Comparison of ENCODE assay signal across 29 mouse cellular contexts in genomic region chr2:19871881-19872280, GRCm38 (mm10). TPM values are rescaled to one million over a fixed set of nuclear protein-coding genes. Genes with fewer than 3 reads are reported as not detected.
DNase-seq lines count a peak whose midpoint lies in the region; ATAC-seq and TF ChIP-seq lines count a peak whose summit lies in the region.
"Had no signal": no experiment of that assay in that cellular context is flagged by ENCODE, and none has a peak within 500 bp of the region (broad histone marks: within the 10 kb centered on the region; RNA-seq: fewer than 3 reads in every experiment).

No protein-coding gene starts in this region.

- H3K9me3 ChIP-seq in forebrain, embryonic 14.5 days (replicated peaks; ENCODE audit: control insufficient read depth, low read length), result no peaks in the 10 kb centered on the region
- no peaks in the 10 kb centered on the region for H3K9me3 ChIP-seq in forebrain, embryonic 15.5 days
- no peaks in the 10 kb centered on the region for H3K9me3 ChIP-seq in kidney, embryonic 14.5 days (ENCODE audit: control insufficient read depth, low read length)
- no peaks in the 10 kb centered on the region for H3K9me3 ChIP-seq in stomach, postnatal 0 days (ENCODE audit: control insufficient read depth, low read length)
- H3K9me3 ChIP-seq: embryonic facial prominence, embryonic 13.5 days; heart, embryonic 10.5 days; heart, embryonic 15.5 days; hindbrain, embryonic 15.5 days; neural tube, embryonic 15.5 days; stomach, embryonic 15.5 days had no signal

- H3K36me3 ChIP-seq in forebrain, embryonic 14.5 days (ENCODE audit: control insufficient read depth, insufficient read depth, low read length), result no peaks in the 10 kb centered on the region
- no peaks in the 10 kb centered on the region for H3K36me3 ChIP-seq in forebrain, embryonic 15.5 days
- no peaks in the 10 kb centered on the region for H3K36me3 ChIP-seq in kidney, embryonic 14.5 days (ENCODE audit: control insufficient read depth, insufficient read depth, low read length)
- H3K36me3 ChIP-seq in stomach, postnatal 0 days (ENCODE audit: control insufficient read depth, insufficient read depth, low read length), result no peaks in the 10 kb centered on the region
- H3K36me3 ChIP-seq: embryonic facial prominence, embryonic 13.5 days; heart, embryonic 10.5 days; heart, embryonic 15.5 days; hindbrain, embryonic 15.5 days; neural tube, embryonic 15.5 days; stomach, embryonic 15.5 days had no signal

- no peak for ATAC-seq in forebrain, embryonic 14.5 days
- no peak for ATAC-seq in forebrain, embryonic 15.5 days (replicated peaks)
- no peak for ATAC-seq in kidney, embryonic 14.5 days (ENCODE audit: low FRiP score, low TSS enrichment)
- ATAC-seq in stomach, postnatal 0 days (ENCODE audit: low FRiP score, low TSS enrichment), result no peak
- ATAC-seq: CD4-positive, CD25-positive, alpha-beta regulatory T cell, adult 4 months had no signal

- WGBS in forebrain, embryonic 14.5 days, result 78% methylated on average over 1 of the region's 1 CpGs
- 74% methylated on average over 1 of the region's 1 CpGs for WGBS in forebrain, embryonic 15.5 days
- WGBS in kidney, embryonic 14.5 days, result 90% methylated on average over 1 of the region's 1 CpGs
- 61% methylated on average over 1 of the region's 1 CpGs for WGBS in stomach, postnatal 0 days

- no peak overlapping the region for H3K4me3 ChIP-seq in forebrain, embryonic 14.5 days (ENCODE audit: low read depth, low read length)
- H3K4me3 ChIP-seq in forebrain, embryonic 15.5 days, result no peak overlapping the region
- H3K4me3 ChIP-seq in kidney, embryonic 14.5 days (ENCODE audit: low read length), result no peak overlapping the region
- H3K4me3 ChIP-seq in stomach, postnatal 0 days (ENCODE audit: low read depth, low read length), result no peak overlapping the region
- H3K4me3 ChIP-seq: embryonic facial prominence, embryonic 13.5 days; erythroblast, embryonic 14.5 days; heart, embryonic 10.5 days; heart, embryonic 15.5 days; hindbrain, embryonic 15.5 days; neural tube, embryonic 15.5 days; stomach, embryonic 15.5 days had no signal

- peak; percentile 44 for DNase-seq in forebrain, embryonic 14.5 days (ENCODE audit: low spot score)
- DNase-seq in kidney, postnatal 14 days, result peak; percentile 3
- DNase-seq in lung, postnatal 10 days, result peak; percentile 17
- DNase-seq in lung, adult 18-20 months, result no peak
- DNase-seq in stomach, postnatal 0 days (ENCODE audit: low spot score), result no peak
- DNase-seq: adrenal gland, postnatal 14 days; cerebellum, adult 11-12 months; cerebellum, postnatal 25 days; embryo, embryonic 11 days; gastrocnemius, postnatal 14 days; kidney, adult 18-20 months; kidney, postnatal 10 days; layer of hippocampus, adult 9-11 months; midbrain, embryonic 14.5 days; retina, postnatal 1 day; right cerebral cortex, postnatal 14 days; thymus, postnatal 14 days had no signal

- no peak for TF ChIP-seq EP300 in stomach, postnatal 0 days (optimal IDR thresholded peaks at IDR 0.05)

- H3K27ac ChIP-seq in forebrain, embryonic 14.5 days (ENCODE audit: low read depth, low read length), result no peak overlapping the region
- no peak overlapping the region for H3K27ac ChIP-seq in forebrain, embryonic 15.5 days (replicated peaks)
- H3K27ac ChIP-seq in kidney, embryonic 14.5 days (ENCODE audit: low read depth, low read length), result no peak overlapping the region
- H3K27ac ChIP-seq in stomach, postnatal 0 days (replicated peaks), result no peak overlapping the region
- H3K27ac ChIP-seq: embryonic facial prominence, embryonic 13.5 days; heart, embryonic 10.5 days; heart, embryonic 15.5 days; hindbrain, embryonic 15.5 days; macrophage; neural tube, embryonic 15.5 days; stomach, embryonic 15.5 days had no signal

- no peaks in the 10 kb centered on the region for H3K27me3 ChIP-seq in forebrain, embryonic 14.5 days (replicated peaks; ENCODE audit: control insufficient read depth, insufficient read depth, low read length)
- no peaks in the 10 kb centered on the region for H3K27me3 ChIP-seq in forebrain, embryonic 15.5 days
- no peaks in the 10 kb centered on the region for H3K27me3 ChIP-seq in kidney, embryonic 14.5 days (ENCODE audit: control insufficient read depth, insufficient read depth, low read length)
- H3K27me3 ChIP-seq in stomach, postnatal 0 days (ENCODE audit: control insufficient read depth, insufficient read depth, low read length), result no peaks in the 10 kb centered on the region
- H3K27me3 ChIP-seq: embryonic facial prominence, embryonic 13.5 days; heart, embryonic 15.5 days; hindbrain, embryonic 15.5 days; neural tube, embryonic 15.5 days; stomach, embryonic 15.5 days had no signal

- no peak overlapping the region for H3K9ac ChIP-seq in forebrain, embryonic 14.5 days (ENCODE audit: low read length)
- no peak overlapping the region for H3K9ac ChIP-seq in forebrain, embryonic 15.5 days (replicated peaks)
- no peak overlapping the region for H3K9ac ChIP-seq in kidney, embryonic 14.5 days (ENCODE audit: low read depth, low read length)
- H3K9ac ChIP-seq in stomach, postnatal 0 days (ENCODE audit: low read length), result no peak overlapping the region
- H3K9ac ChIP-seq: embryonic facial prominence, embryonic 13.5 days; heart, embryonic 15.5 days; hindbrain, embryonic 15.5 days; neural tube, embryonic 15.5 days; stomach, embryonic 15.5 days had no signal

- no peak overlapping the region for H3K4me2 ChIP-seq in forebrain, embryonic 14.5 days (ENCODE audit: low read length)
- no peak overlapping the region for H3K4me2 ChIP-seq in forebrain, embryonic 15.5 days (replicated peaks)
- no peak overlapping the region for H3K4me2 ChIP-seq in kidney, embryonic 14.5 days (replicated peaks; ENCODE audit: low read depth, low read length)
- no peak overlapping the region for H3K4me2 ChIP-seq in stomach, postnatal 0 days (replicated peaks; ENCODE audit: low read depth)
- H3K4me2 ChIP-seq: embryonic facial prominence, embryonic 13.5 days; heart, embryonic 15.5 days; hindbrain, embryonic 15.5 days; liver, embryonic 11.5 days; neural tube, embryonic 15.5 days; stomach, embryonic 15.5 days had no signal

- no peak for TF ChIP-seq CTCF in stomach, postnatal 0 days (IDR thresholded peaks at IDR 0.05; ENCODE audit: low read depth)

- H3K4me1 ChIP-seq in forebrain, embryonic 14.5 days (ENCODE audit: control insufficient read depth, insufficient read depth, low read length), result no peaks in the 10 kb centered on the region
- no peaks in the 10 kb centered on the region for H3K4me1 ChIP-seq in forebrain, embryonic 15.5 days
- H3K4me1 ChIP-seq in kidney, embryonic 14.5 days (ENCODE audit: control insufficient read depth, insufficient read depth, low read length), result no peaks in the 10 kb centered on the region
- no peaks in the 10 kb centered on the region for H3K4me1 ChIP-seq in stomach, postnatal 0 days (replicated peaks; ENCODE audit: control insufficient read depth, insufficient read depth)
- H3K4me1 ChIP-seq: embryonic facial prominence, embryonic 13.5 days; heart, embryonic 10.5 days; heart, embryonic 15.5 days; hindbrain, embryonic 15.5 days; neural tube, embryonic 15.5 days; stomach, embryonic 15.5 days had no signal

RNA-seq across cellular contexts. Expression of gene Etl4, which starts 37.7 kb away (rescaled TPM):
- polyA plus RNA-seq in forebrain, embryonic 14.5 days (2014; fragmentation: Nextera tagmentation; extraction: Ambion mirVana), result 13.6 and 14.7 TPM in 2 replicates
- 15.7 and 18.3 TPM in 2 replicates for polyA plus RNA-seq in forebrain, embryonic 15.5 days (2015; fragmentation: Nextera tagmentation; extraction: Ambion mirVana)
- polyA plus RNA-seq in kidney, embryonic 14.5 days (2014; fragmentation: Nextera tagmentation; extraction: Ambion mirVana), result 57.8 and 93.8 TPM in 2 replicates
- polyA plus RNA-seq in stomach, postnatal 0 days (2015; fragmentation: Nextera tagmentation; extraction: Ambion mirVana), result 12.4 and 13.8 TPM in 2 replicates
- polyA plus RNA-seq: CD4-positive, CD25-positive, alpha-beta regulatory T cell, adult 4 months; erythroblast, embryonic 14.5 days had no signal

Comparison
In these comparisons a context has a peak if more than half of its experiments do, and no peak if none do; other contexts are left out.
1. DNase-seq: peak in forebrain, embryonic 14.5 days (single experiment), kidney, postnatal 14 days (single experiment) and lung, postnatal 10 days (single experiment); none in lung, adult 18-20 months (0 of 2) and stomach, postnatal 0 days (single experiment).